Mouse (Mus musculus): ENCODE measurements around the gene Heatr9.

The Heatr9 gene

DNA sequence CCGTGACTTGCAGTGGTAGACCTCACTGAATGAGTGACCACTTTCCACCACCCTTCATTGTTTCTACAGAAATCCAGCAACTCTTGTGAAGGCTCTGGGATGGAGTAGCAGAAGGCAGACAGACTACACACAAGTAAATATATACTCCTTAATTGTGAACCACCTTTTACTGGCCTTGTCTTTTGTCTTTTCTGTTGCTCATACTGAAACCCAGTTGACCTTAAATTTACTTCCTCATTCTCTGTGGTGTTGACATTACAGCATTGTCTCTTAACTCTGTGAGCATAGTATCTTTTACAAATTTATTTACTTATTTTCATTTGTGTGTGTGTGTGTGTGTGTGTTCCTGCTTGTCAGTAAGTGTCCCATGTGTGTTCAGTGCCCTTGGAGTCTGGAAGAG is 11.2 kb upstream of the Heatr9 start:
- DNase-seq (ENCODE audit: low spot score in 2 of 2) = no peak

DNA sequence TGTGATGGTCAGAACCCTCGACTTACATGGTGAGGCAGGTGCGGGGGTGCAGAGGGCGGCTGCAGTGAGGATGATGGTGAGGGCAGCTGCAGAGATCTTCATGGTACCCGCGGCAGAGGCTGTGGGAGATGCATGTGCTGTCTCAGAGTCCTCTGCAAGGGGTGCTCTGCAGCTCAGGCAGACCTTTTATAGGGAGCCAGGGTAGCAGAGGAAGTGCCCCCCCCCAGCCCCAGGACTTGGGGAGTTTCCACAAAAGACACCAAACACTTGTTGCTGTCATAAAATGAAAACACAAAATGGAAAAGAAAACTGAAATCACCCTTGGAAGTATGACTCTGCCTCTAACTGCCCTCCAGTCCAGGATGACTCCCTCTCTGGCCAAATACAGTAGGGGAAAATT is 8.4 kb upstream of the Heatr9 start, which contains the start of gene Ccl5:
Gene Ccl5 (minus strand): TSS at position 159 of the 400 bp plus-strand sequence.
- no peak for DNase-seq (ENCODE audit: low spot score in 2 of 2)

DNA sequence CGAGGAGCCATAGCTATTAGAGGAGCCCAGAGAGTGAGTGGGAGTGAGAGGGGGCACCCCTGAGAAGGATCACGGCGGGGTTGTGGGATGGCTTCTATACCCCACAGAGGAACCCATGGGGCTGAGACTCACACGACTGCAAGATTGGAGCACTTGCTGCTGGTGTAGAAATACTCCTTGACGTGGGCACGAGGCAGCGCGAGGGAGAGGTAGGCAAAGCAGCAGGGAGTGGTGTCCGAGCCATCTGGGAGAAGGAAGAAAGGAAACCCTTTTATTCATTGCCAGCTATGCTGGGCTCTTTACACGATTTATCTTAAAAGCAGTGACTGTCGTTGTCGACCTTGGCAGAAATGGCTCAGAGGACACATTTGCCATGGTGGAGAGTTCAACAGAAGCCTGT is 7.0 kb upstream of the Heatr9 start:
- DNase-seq (ENCODE audit: low spot score in 2 of 2) = peak in 1 of 2 experiments; percentile 17

DNA sequence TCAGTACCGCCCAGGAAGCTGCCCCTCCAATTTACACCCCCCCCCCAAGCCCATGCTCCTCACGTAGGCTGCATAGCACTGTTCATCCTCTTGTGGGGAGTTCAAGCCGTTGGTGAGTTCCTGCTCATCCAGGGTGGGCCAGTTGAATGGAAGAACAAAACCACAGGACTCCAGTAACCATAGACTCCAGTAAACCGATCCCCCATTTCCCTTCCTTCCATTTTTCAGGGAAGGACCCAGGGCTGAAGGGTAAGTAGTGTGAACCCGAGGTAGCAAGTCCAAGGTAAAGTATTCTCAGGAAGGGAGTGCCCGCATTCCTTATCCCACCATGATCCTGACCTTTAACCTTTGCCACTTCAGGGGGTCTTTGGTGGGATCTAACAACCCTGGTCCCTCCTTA is 3.6 kb downstream of the Heatr9 start:
- DNase-seq (ENCODE audit: low spot score in 2 of 2) = no peak

DNA sequence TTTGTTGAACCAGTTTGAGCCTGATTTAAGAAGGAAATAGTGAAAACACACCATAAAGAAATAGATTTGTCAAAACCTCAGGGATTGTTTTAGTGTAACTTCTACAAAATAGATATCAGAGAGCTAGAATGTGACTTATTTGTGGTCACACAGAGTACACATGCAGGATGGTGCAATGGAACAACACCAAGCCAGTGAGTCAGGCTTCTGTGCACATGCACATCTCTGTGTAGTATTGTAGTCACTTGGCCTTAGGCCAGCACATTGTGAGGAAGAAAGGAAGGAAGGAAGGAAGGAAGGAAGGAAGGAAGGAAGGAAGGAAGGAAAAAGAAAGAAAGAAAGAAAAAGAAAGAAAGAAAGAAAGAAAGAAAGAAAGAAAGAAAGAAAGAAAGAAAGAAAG is 4.8 kb downstream of the Heatr9 start:
- DNase-seq (ENCODE audit: low spot score in 2 of 2) = no peak

DNA sequence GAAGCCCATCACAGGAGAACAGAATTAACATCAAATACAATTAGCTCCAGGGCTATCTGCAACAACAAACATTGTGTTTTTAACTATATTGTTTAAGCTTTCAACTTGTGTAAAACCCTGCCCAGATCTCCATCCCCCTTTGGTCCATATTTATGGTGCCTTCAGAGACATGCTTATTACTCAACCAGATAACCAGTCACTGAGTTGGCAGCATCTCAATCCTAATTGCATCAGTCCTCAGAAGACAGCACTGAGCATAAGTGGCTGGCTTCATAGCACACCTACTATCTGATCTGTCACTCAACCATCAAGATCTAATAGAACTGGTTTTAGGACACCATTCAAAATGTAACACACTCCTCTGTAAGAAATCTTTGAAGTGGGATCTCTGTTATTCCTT is 12.5 kb downstream of the Heatr9 start:
- DNase-seq (ENCODE audit: low spot score in 2 of 2) = no peak

DNA sequence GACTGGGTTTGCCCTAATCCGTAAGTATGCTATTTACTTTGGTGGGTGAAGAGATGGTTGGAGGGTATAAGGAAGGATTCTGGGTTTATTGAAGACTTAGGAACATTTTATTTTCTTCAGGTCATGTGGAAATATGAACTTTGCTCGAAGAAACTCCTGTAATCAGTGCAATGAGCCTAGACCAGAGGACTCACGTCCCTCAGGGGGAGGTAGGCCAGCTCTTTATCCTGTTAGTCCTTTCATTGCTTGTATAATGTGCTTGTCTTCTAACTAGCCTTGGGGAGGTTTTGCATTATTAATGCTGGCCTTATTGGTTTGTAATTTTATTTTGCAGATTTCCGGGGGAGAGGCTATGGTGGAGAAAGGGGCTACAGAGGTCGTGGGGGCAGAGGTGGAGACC is 17.7 kb downstream of the Heatr9 start:
- no peak for DNase-seq (ENCODE audit: low spot score in 2 of 2)

DNA sequence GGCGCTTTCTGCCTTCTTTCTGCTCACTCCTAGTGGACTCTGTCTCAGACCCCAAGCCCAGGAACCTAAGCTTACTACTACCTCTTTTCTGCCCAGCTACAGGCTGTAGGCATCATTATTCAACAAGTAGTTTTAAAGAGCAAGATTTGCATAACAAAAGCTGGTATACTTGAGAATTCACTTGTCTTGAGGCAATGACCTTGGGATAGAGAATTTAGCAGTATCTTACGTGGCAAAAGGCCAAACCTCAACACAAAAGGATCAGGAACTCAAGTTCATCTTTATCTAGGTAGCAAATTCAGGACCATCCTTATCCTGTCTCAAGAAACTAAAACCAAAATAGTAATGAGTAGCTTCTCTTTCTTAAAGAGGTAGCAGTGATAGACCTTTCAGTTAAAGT is 26.4 kb downstream of the Heatr9 start:
- DNase-seq (ENCODE audit: low spot score in 2 of 2) = no peak

DNA sequence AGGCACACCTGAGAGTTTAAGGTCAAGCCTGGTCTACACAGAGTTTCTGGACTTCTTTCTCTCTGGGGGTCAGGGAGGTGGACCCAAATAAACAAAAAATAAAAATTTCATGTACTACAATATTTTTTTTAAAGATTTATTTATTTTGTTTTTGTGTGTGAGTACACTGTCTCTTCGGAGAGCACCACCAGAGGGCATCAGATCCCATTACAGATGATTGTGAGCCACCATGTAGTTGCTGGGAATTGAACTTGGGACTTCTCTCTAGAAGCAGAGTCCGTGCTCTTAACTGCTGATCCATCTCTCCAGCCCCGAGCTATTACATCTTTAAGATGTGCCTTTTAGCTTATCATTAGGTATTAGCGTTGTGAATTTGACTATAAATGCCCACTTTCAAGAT is 30.5 kb downstream of the Heatr9 start:
- DNase-seq (ENCODE audit: low spot score in 2 of 2) = no peak

DNA sequence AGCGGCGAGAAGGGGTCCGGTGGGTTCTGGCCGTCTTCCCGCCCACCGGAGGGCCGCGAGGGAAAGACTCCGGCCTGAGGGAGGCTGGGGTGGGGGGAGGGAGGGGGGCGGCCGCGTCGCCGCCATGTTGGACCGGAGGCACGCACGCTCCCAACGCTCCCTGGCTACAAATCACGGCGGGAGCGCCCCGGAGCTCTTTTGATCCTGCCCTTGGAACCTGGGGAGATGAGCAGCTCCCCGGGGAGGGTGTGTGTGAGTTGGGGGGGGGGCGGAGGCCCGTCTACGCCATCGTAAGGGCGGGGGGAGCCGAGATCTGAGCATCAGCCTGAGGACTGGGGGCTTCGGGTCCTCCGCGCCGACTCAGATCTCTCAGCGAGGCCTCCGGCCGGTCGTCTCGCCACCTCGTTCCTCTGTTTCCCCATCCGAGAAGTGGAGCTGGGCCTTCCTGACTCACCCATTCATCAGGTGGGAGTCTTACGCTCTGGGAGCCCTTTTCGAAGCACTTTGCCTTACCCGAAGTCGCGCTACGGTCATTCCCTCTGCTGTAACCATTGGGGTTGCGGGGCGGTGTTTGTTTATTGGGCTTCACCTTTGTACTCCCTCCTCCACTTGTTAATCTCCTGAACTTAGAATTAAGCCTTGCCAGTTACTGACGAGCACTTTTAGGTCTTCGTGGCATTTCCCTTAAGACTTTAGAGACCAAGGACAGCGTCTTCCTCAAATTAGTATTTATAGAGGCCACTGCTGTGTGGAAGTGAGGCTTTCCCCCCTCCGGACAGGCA is 48.5 kb downstream of the Heatr9 start:
- no peak for DNase-seq (ENCODE audit: low spot score in 2 of 2)

DNA sequence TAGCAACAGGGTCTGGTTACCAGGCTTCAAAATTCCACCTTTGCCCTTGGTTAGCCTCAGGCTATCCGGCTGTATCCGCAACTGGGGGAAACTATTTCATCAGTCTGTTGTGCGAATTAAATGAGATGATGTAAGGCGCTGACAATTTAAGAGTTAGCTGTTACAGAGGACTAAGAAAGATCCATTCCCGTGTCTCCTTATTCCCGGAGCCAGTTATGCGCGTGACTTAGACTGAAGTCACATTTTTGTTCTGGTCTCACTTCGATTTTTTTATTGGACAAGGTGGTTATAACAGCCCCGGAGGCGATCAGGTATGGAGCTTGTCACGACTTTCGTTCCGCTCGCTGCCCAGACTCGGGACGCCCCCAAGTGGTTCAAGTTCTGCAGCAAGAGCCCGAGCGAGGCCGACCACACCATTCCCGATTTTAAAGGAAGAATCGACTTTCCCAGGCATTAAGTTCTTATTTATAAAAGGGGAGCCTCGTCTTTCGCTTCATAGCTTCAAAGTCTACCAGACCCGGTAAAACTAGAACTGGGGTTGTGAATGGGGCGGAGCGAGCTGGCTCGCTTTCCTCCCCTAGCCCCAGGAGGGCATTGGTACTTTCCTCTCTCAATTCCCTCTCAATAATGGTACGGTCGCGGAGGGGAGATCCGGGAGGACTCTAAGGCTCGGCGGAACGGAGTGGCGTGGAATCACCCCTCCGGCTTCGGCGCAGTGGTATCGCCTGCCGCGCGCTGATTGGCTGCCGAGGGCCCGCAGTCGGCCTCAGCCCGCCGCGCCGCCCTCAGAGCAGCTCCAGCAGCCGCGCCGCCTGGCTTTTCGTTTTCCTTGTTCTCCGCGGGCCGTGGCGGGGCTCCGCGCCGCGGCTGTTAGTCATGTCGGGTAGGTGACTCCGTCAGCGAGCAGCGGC is 49.4 kb downstream of the Heatr9 start, which contains the start of gene Taf15:
Gene Taf15 (plus strand): TSS at position 763 of the 911 bp plus-strand sequence.
- peak; percentile 90 to 98 for DNase-seq (ENCODE audit: low spot score in 2 of 2)

DNA sequence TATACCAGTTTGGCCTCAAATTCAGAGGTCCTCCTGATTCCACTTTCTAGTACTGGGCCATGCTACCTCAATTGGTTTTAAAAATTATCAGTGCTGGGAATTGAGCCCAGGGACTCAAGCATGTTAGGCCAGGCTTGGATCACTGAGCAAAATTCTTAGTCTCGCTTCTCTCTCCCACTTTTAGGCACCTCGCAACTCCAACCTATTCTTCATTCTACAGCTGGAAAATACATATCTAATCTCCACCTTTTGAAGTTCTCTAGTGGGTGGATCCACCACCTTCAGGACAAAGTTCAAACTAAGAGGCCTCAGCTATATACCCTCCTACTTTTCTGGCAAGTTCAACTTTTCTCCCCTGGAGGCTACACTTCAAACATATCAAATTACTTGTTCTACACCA is 50.2 kb downstream of the Heatr9 start:
- DNase-seq (ENCODE audit: low spot score in 2 of 2) = no peak

DNA sequence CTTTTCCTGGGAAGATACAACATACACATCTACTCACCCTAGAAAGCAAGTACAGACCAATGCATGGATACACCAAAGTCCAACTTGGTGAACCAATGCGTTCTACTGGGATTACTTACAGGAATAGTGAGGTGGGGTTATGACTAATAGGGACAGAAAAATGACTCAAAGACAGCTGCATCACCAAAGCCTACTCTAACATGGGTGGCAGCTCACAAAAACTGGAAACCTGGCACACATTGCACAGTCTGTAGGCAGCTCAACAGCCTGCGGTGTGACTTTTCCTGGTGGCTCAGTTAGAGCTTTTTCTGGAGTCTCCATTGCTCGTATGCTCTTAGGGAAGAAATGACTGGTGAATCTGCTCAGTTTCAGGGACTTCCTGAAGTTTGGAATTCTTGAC is 53.2 kb downstream of the Heatr9 start:
- DNase-seq (ENCODE audit: low spot score in 2 of 2) = no peak

DNA sequence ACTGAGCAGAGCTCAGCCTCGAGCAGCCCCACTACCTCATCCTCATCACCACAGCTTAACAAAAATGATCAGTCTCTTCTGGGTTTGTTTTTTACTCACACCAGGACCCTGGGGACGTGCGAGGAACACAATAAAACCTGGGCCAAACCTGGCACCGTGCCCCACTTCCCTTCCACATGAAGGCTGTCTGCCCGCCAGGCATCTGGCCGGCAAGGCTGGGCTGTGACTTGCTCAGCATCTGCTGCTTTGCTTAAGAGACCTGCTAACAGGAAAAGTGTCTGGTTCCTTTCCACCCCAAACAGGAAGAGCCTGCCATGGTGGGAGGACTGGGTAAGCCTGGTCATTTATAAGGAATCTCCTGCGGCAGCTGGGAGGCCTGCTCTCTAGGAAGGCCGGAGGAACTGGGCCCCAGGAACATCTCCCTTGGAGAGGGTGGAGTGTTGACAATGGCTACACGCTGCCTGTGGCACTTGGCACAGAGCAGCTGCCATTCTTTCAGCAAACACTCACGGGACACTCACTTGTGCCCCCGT is 54.8 kb downstream of the Heatr9 start:
- DNase-seq (ENCODE audit: low spot score in 2 of 2) = no peak

DNA sequence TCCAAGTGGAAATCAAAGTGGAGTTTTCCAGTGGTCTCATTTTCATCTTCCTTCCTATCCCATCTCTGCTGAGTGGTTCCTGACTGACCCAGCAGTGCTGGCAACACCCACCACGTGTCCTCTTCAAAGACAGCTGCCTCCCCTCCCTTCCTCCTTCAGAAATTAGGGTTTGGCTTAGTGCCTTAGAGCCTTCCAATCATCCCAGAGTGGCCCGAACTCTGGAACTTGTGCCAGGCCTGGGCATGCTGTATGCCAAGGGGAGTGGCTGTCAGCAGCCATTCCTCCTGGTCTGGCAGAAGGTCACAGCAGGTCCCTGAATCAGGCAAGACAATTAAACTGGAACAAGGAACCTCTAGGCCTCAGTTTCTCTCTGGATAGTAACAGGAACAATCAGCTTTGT is 56.0 kb downstream of the Heatr9 start:
- DNase-seq (ENCODE audit: low spot score in 2 of 2) = no peak

DNA sequence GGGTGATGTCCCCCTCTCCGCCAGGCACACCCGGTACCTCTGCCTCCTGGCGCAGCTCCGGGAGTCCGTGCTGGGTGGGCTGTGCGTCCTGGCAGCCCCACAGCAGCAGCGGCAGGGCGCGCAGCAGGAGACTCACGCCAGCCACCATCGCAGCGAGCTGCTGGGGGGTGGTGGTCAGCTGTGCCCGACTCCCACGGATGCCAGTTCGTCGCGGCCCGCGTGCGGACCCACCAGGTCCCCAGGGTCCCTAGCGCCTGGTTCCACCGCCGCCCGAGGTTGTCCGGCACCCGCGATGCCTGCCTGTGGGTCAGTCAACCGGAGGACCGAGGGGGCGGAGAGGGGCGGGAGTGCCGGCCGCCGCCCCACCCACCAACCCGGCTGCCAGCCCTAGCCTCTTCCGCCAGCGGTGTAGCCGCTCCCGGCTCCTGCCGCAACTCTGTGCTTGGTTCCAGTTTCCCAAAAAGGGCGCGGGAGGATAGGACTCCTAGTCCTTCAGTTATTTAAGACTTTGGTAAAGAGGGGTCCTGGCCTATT is 59.2 kb downstream of the Heatr9 start, which contains the start of gene Mmp28:
Gene Mmp28 (minus strand): TSS at position 361 of the 534 bp plus-strand sequence.
- DNase-seq (ENCODE audit: low spot score in 2 of 2) = no peak

All from left cerebral cortex, adult 9 months (tissue).